Mouse (Mus musculus): Measurements from ENCODE around the gene Ndufaf7.

- TF ChIP-seq CTCF (IDR thresholded peaks at IDR 0.05; ENCODE audit: low read depth, low read length) (no peak), POLR2A (IDR thresholded peaks at IDR 0.05; ENCODE audit: insufficient read depth, low read length) (peak; percentile 81), EP300 (IDR thresholded peaks at IDR 0.05; ENCODE audit: insufficient read depth, low read depth, low read length) (0 out of 2 replicates have a peak, but pooled peaks have one; percentile 12)
Measured at GRCm38 (mm10) chr17:78936466-78937228, at the start of gene Ndufaf7, which contains the start of gene Cebpz.

Data from ES-Bruce4 (cell line).